Mouse (Mus musculus): Measurements from ENCODE around the gene Agap1. TPM values are rescaled to one million over a fixed set of nuclear protein-coding genes. Genes with fewer than 3 reads are reported as not detected.

Gene Agap1
- polyA plus RNA-seq, 1 experiment from 2014 or later = 28.6 TPM

DNA sequence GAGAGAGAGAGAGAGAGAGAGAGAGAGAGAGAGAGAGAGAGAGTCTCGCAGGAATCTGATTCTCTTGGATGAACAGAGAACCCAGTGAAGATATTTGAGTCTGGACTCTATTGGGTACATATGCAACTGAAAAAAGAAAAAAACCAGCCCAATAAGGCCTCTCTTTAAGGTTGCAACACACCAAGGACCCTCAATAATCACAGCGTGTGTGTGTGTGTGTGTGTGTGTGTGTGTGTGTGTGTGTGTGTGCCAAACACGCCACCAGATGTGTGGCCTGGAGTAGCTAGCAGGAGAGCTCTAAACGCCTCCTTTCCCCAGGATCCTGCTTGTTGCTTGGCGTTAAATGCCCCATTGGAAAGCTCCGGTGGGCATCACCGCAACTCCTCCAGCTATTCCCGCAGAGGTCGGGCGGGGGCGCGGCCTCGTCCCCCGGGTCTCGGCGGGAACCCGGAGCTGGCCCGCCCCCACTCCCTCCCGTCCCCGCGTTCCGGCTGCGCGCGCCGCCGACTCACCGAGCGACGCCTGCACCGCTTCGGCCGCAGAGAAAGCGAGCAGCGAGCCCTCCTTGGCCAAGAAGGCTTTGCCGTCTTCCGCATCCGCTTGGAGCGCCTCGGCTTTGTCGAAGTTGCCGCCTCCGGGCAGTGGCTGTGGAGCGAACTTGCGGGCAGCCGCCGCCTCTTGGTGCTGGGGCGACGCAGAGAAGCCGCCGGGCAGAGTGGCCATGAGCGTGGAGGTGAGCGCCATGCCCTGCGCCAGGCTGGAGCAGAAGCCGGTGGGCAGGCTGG, 475.3 kb downstream of the Agap1 start:
- DNase-seq (ENCODE audit: low spot score) = peak; percentile 19
- peak overlapping the region; percentile 35 for H3K4me3 ChIP-seq (ENCODE audit: low read depth, low read length)
- peak overlapping the region; percentile 40; the same call in 1 of the 2 replicates for H3K27ac ChIP-seq (ENCODE audit: low read depth, low read length)
- H3K36me3 ChIP-seq (ENCODE audit: control insufficient read depth, insufficient read depth, low read length) = no peaks in the 10 kb centered on the region
- peaks cover 11% of the 10 kb centered on the region for H3K4me1 ChIP-seq (ENCODE audit: control insufficient read depth, insufficient read depth, low read length)
- no peak for ATAC-seq
- H3K9me3 ChIP-seq (replicated peaks; ENCODE audit: control insufficient read depth, low read length) = no peaks in the 10 kb centered on the region
- peak overlapping the region; percentile 50 for H3K4me2 ChIP-seq (ENCODE audit: low read length)
- 0% methylated on average over 54 of the region's 55 CpGs for WGBS
- peak overlapping the region; percentile 44 for H3K9ac ChIP-seq (ENCODE audit: low read length)
- peaks cover 97% of the 10 kb centered on the region for H3K27me3 ChIP-seq (replicated peaks; ENCODE audit: control insufficient read depth, insufficient read depth, low read length)

DNA sequence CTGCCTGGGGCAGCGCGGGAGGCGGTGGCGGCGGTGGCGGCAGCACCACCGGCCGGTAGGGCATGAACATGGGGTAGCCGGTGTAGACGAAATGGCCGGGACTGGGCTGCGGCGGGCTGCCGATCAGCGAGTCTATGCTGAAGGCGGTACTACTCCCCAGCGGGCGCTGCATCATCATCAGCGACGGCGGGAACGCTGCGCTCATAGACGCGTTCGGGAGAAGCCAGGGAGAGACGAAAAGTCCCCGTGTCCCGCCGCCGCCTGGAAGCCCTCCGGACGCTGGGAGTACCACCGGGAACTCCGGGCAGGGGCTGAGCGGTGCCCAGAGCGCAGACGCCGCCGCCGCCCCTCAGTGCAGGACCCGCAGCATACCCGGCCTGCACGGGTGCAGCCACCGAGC, 475.9 kb downstream of the Agap1 start:
- Histone ChIP-seq H3K4me2 (ENCODE audit: low read length) (peak overlapping the region; percentile 50), H3K4me3 (ENCODE audit: low read depth, low read length) (peak overlapping the region; percentile 35), H3K27ac (ENCODE audit: low read depth, low read length) (peak overlapping the region; percentile 40; the same call in 1 of the 2 replicates), H3K4me1 (ENCODE audit: control insufficient read depth, insufficient read depth, low read length) (peaks cover 9% of the 10 kb centered on the region), H3K9me3 (replicated peaks; ENCODE audit: control insufficient read depth, low read length) (no peaks in the 10 kb centered on the region), H3K9ac (ENCODE audit: low read length) (peak overlapping the region; percentile 44), H3K36me3 (ENCODE audit: control insufficient read depth, insufficient read depth, low read length) (no peaks in the 10 kb centered on the region), H3K27me3 (replicated peaks; ENCODE audit: control insufficient read depth, insufficient read depth, low read length) (peaks cover 97% of the 10 kb centered on the region)
- under 1% methylated on average over 30 of the region's 45 CpGs for WGBS
- ATAC-seq (no peak; the same call in 1 of the 2 replicates), DNase-seq (ENCODE audit: low spot score) (peak; percentile 32)

DNA sequence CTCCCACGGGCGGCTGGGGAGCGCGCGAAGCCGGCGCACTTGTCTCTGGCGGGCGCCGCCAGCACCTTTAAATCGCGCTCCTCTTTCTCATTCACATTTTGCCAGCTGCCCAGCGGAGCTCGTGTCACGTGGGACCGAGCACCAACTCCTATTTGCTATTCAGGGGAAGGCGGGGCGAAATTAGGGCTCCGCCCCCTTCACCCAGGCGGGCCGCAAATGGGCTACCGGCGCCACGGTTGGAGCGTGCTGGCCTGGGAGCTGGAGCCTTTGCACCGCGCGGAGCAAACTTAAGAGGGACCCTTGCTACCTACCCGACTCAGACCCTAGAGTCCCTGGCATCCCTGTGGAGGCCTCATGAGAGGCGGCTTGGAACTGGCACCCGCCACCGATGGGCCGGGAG, 476.5 kb downstream of the Agap1 start, which contains the start of gene Gbx2:
Gene Gbx2, minus strand, starts transcription at position 60 of the 400 bp plus-strand sequence.
- Histone ChIP-seq H3K27me3 (replicated peaks; ENCODE audit: control insufficient read depth, insufficient read depth, low read length) (peaks cover 98% of the 10 kb centered on the region), H3K4me1 (ENCODE audit: control insufficient read depth, insufficient read depth, low read length) (peaks cover 9% of the 10 kb centered on the region), H3K4me3 (ENCODE audit: low read depth, low read length) (peak within 1 kb of the TSS; percentile 35), H3K4me2 (ENCODE audit: low read length) (peak within 1 kb of the TSS; percentile 50), H3K9me3 (replicated peaks; ENCODE audit: control insufficient read depth, low read length) (no peaks in the 10 kb centered on the region), H3K27ac (ENCODE audit: low read depth, low read length) (peak within 1 kb of the TSS; percentile 40; the same call in 1 of the 2 replicates), H3K36me3 (ENCODE audit: control insufficient read depth, insufficient read depth, low read length) (no peaks in the 10 kb centered on the region), H3K9ac (ENCODE audit: low read length) (peak within 1 kb of the TSS; percentile 44)
- DNase-seq (ENCODE audit: low spot score) = peak; percentile 83
- ATAC-seq = peak; percentile 66
- WGBS = under 1% methylated on average over 33 of the region's 33 CpGs

- no peaks in the 10 kb centered on the region for H3K9me3 ChIP-seq (replicated peaks; ENCODE audit: control insufficient read depth, low read length)
- no peak overlapping the region; the same call in 1 of the 2 replicates for H3K27ac ChIP-seq (ENCODE audit: low read depth, low read length)
- H3K9ac ChIP-seq (ENCODE audit: low read length) = no peak overlapping the region
- H3K4me3 ChIP-seq (ENCODE audit: low read depth, low read length) = peak overlapping the region; percentile 35; the same call in 1 of the 2 replicates
- no peaks in the 10 kb centered on the region for H3K36me3 ChIP-seq (ENCODE audit: control insufficient read depth, insufficient read depth, low read length)
- peak overlapping the region; percentile 50; the same call in 1 of the 2 replicates for H3K4me2 ChIP-seq (ENCODE audit: low read length)
- WGBS = under 1% methylated on average over 19 of the region's 19 CpGs
- peaks cover 98% of the 10 kb centered on the region for H3K27me3 ChIP-seq (replicated peaks; ENCODE audit: control insufficient read depth, insufficient read depth, low read length)
- peak; percentile 33 for DNase-seq (ENCODE audit: low spot score)
- peaks cover 9% of the 10 kb centered on the region for H3K4me1 ChIP-seq (ENCODE audit: control insufficient read depth, insufficient read depth, low read length)
- no peak for ATAC-seq
Measured at GRCm38 (mm10) chr1:89932021-89932423, 477.4 kb downstream of the Agap1 start.

GRCm38 (mm10) chr1:89932616-89933015, 478.0 kb downstream of the Agap1 start:
- Histone ChIP-seq H3K4me3 (ENCODE audit: low read depth, low read length) (no peak overlapping the region), H3K4me1 (ENCODE audit: control insufficient read depth, insufficient read depth, low read length) (peaks cover 9% of the 10 kb centered on the region), H3K9ac (ENCODE audit: low read length) (no peak overlapping the region), H3K36me3 (ENCODE audit: control insufficient read depth, insufficient read depth, low read length) (no peaks in the 10 kb centered on the region), H3K4me2 (ENCODE audit: low read length) (no peak overlapping the region; the same call in 1 of the 2 replicates), H3K27me3 (replicated peaks; ENCODE audit: control insufficient read depth, insufficient read depth, low read length) (peaks cover 98% of the 10 kb centered on the region), H3K9me3 (replicated peaks; ENCODE audit: control insufficient read depth, low read length) (no peaks in the 10 kb centered on the region), H3K27ac (ENCODE audit: low read depth, low read length) (no peak overlapping the region; the same call in 1 of the 2 replicates)
- ATAC-seq (no peak), DNase-seq (ENCODE audit: low spot score) (peak; percentile 38)
- 2% methylated on average over 16 of the region's 16 CpGs for WGBS

GRCm38 (mm10) chr1:89933028-89933427, 478.4 kb downstream of the Agap1 start:
- H3K9ac ChIP-seq (ENCODE audit: low read length) = no peak overlapping the region
- no peaks in the 10 kb centered on the region for H3K36me3 ChIP-seq (ENCODE audit: control insufficient read depth, insufficient read depth, low read length)
- ATAC-seq = no peak
- H3K27me3 ChIP-seq (replicated peaks; ENCODE audit: control insufficient read depth, insufficient read depth, low read length) = peaks cover 98% of the 10 kb centered on the region
- H3K4me2 ChIP-seq (ENCODE audit: low read length) = no peak overlapping the region
- WGBS = 3% methylated on average over 6 of the region's 6 CpGs
- no peak overlapping the region for H3K27ac ChIP-seq (ENCODE audit: low read depth, low read length)
- no peaks in the 10 kb centered on the region for H3K9me3 ChIP-seq (replicated peaks; ENCODE audit: control insufficient read depth, low read length)
- DNase-seq (ENCODE audit: low spot score) = peak; percentile 24
- H3K4me3 ChIP-seq (ENCODE audit: low read depth, low read length) = no peak overlapping the region
- peaks cover 9% of the 10 kb centered on the region for H3K4me1 ChIP-seq (ENCODE audit: control insufficient read depth, insufficient read depth, low read length)

DNA sequence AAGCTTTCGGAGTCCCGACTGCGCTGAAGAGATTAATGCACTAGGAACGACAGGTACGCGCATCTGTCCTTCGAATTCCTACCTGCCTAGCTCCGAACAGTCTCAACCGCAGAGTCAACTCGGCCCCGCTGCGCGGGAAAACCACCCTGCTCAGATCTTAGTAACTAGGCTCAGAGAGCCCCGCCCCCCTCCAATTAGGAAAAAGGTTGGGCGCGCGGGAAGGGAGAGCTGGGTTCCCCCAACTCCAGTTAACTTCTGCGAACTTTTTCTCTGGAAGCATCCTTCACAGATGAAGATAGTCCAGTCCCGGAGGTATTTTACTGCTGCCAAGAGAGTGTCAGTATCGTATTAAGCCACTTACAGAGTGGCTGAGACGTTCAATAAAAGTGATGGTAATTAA, 479.2 kb downstream of the Agap1 start:
- ATAC-seq = no peak
- WGBS = under 1% methylated on average over 21 of the region's 21 CpGs
- Histone ChIP-seq H3K9ac (ENCODE audit: low read length) (no peak overlapping the region), H3K27ac (ENCODE audit: low read depth, low read length) (no peak overlapping the region), H3K9me3 (replicated peaks; ENCODE audit: control insufficient read depth, low read length) (no peaks in the 10 kb centered on the region), H3K27me3 (replicated peaks; ENCODE audit: control insufficient read depth, insufficient read depth, low read length) (peaks cover 97% of the 10 kb centered on the region), H3K36me3 (ENCODE audit: control insufficient read depth, insufficient read depth, low read length) (no peaks in the 10 kb centered on the region), H3K4me3 (ENCODE audit: low read depth, low read length) (no peak overlapping the region), H3K4me2 (ENCODE audit: low read length) (0 out of 2 replicates have a peak overlapping the region, but pooled peaks have one; percentile 16), H3K4me1 (ENCODE audit: control insufficient read depth, insufficient read depth, low read length) (peaks cover 9% of the 10 kb centered on the region)
- DNase-seq (ENCODE audit: low spot score) = no peak

GRCm38 (mm10) chr1:89934316-89935260, 480.0 kb downstream of the Agap1 start:
- Histone ChIP-seq H3K27me3 (replicated peaks; ENCODE audit: control insufficient read depth, insufficient read depth, low read length) (peaks cover 97% of the 10 kb centered on the region), H3K9ac (ENCODE audit: low read length) (no peak overlapping the region), H3K36me3 (ENCODE audit: control insufficient read depth, insufficient read depth, low read length) (no peaks in the 10 kb centered on the region), H3K4me3 (ENCODE audit: low read depth, low read length) (no peak overlapping the region), H3K4me1 (ENCODE audit: control insufficient read depth, insufficient read depth, low read length) (peaks cover 9% of the 10 kb centered on the region), H3K4me2 (ENCODE audit: low read length) (no peak overlapping the region), H3K9me3 (replicated peaks; ENCODE audit: control insufficient read depth, low read length) (no peaks in the 10 kb centered on the region), H3K27ac (ENCODE audit: low read depth, low read length) (no peak overlapping the region)
- ATAC-seq = no peak
- WGBS = under 1% methylated on average over 19 of the region's 19 CpGs
- peak; percentile 75 for DNase-seq (ENCODE audit: low spot score)

Measured in forebrain, embryonic 14.5 days (tissue).